Mouse (Mus musculus) CH12.LX (cell line): ENCODE data around the gene Pbx3. TPM values are rescaled to one million over a fixed set of nuclear protein-coding genes. Genes with fewer than 3 reads are reported as not detected.

ENCODE experiments used
- DNase-seq: peaks from one replicate; pipeline ENCODE4 v3.0.0-alpha.2; 2013; ENCODE audit errors: extremely low read depth
- H3K27ac ChIP-seq: 2 replicates; pipeline ENCODE4 v1.5.1; 2012; ENCODE audit warnings: low read depth, mild to moderate bottlenecking, control low read depth, moderate library complexity; ENCODE audit not compliant: insufficient read depth
- H3K27me3 ChIP-seq: replicated peaks from 2 replicates; pipeline ENCODE3; 2012; ENCODE audit warnings: inconsistent platforms
- H3K36me3 ChIP-seq, 2 experiments: replicated peaks in 1 of 2; 2 replicates each; pipeline versions ENCODE3 to v1.6.1; 2012; ENCODE audit warnings: inconsistent platforms in 1 of 2, low read length in 1 of 2, mild to moderate bottlenecking in 1 of 2, mixed read lengths in 1 of 2, moderate library complexity in 1 of 2; ENCODE audit not compliant: control insufficient read depth in 1 of 2, insufficient read depth in 1 of 2
- H3K4me1 ChIP-seq, 2 experiments: 2 replicates each; pipeline ENCODE4 v1.6.1; 2012; ENCODE audit warnings: inconsistent platforms in 1 of 2, moderate library complexity in 1 of 2; ENCODE audit not compliant: insufficient read depth in 2 of 2, control insufficient read depth in 1 of 2
- H3K4me2 ChIP-seq: 2 replicates; pipeline ENCODE4 v1.6.1; 2012; ENCODE audit warnings: low read depth, mild to moderate bottlenecking, control low read depth; ENCODE audit not compliant: poor library complexity, insufficient read depth, severe bottlenecking
- H3K4me3 ChIP-seq, 3 experiments: fragments of 150-350 bp in 1 of 3; sonication (generic) in 1 of 3; replicated peaks in 1 of 3; 2 replicates each; pipeline versions ENCODE3 to v1.5.1; 2011 to 2012; ENCODE audit warnings: low read depth in 2 of 3, low read length in 2 of 3, mild to moderate bottlenecking in 2 of 3, moderate library complexity in 2 of 3, control low read depth in 1 of 3, improper control_type of control experiment in 1 of 3, inconsistent platforms in 1 of 3, mixed read lengths in 1 of 3; ENCODE audit not compliant: poor library complexity in 1 of 3
- H3K79me2 ChIP-seq: replicated peaks from 2 replicates; pipeline ENCODE4 v1.6.1; 2012; ENCODE audit warnings: mild to moderate bottlenecking, moderate library complexity; ENCODE audit not compliant: control insufficient read depth, poor library complexity, insufficient read depth, severe bottlenecking; ENCODE audit errors: extremely low read depth
- H3K9ac ChIP-seq: 2 replicates; pipeline ENCODE4 v1.6.1; 2012; ENCODE audit warnings: low read depth, mild to moderate bottlenecking, control low read depth, moderate library complexity; ENCODE audit not compliant: insufficient read depth
- H3K9me3 ChIP-seq: replicated peaks from 2 replicates; pipeline ENCODE3; 2012; ENCODE audit warnings: low read length, inconsistent platforms, mixed read lengths
- BHLHE40 ChIP-seq: IDR thresholded peaks from 2 replicates; pipeline ENCODE4 v1.6.1; 2011; ENCODE audit warnings: mild to moderate bottlenecking, low read depth, low read length, improper control_type of control experiment
- CHD1 ChIP-seq: IDR thresholded peaks from 2 replicates; pipeline ENCODE4 v1.6.1; 2012; ENCODE audit warnings: low read depth, low read length, improper control_type of control experiment, inconsistent platforms
- HCFC1 ChIP-seq: IDR thresholded peaks from 2 replicates; pipeline ENCODE4 v1.6.1; 2012; ENCODE audit warnings: low read depth, mild to moderate bottlenecking, inconsistent platforms, low read length, improper control_type of control experiment
- JUN ChIP-seq: IDR thresholded peaks from 2 replicates; pipeline ENCODE4 v1.6.1; 2011; ENCODE audit warnings: low read depth, mild to moderate bottlenecking, low read length, improper control_type of control experiment, moderate library complexity; ENCODE audit not compliant: insufficient read depth
- JUND ChIP-seq: conservative IDR thresholded peaks from 2 replicates; pipeline ENCODE4 v1.6.1; 2011; ENCODE audit warnings: low read depth, low read length, improper control_type of control experiment
- MAFK ChIP-seq: IDR thresholded peaks from 2 replicates; pipeline ENCODE4 v1.6.1; 2011; ENCODE audit warnings: low read length, improper control_type of control experiment; ENCODE audit not compliant: insufficient replicate concordance
- MAZ ChIP-seq: IDR thresholded peaks from 2 replicates; pipeline ENCODE4 v1.6.1; 2012; ENCODE audit warnings: low read depth, mild to moderate bottlenecking, inconsistent platforms, low read length, improper control_type of control experiment, moderate library complexity
- MXI1 ChIP-seq: IDR thresholded peaks from 2 replicates; pipeline ENCODE4 v1.6.1; 2011; ENCODE audit warnings: mild to moderate bottlenecking, low read depth, low read length, improper control_type of control experiment
- NELFE ChIP-seq: IDR thresholded peaks from 2 replicates; pipeline ENCODE4 v1.6.1; 2011; ENCODE audit warnings: low read depth, low read length, improper control_type of control experiment
- RAD21 ChIP-seq: IDR thresholded peaks from 2 replicates; pipeline ENCODE4 v1.6.1; 2011; ENCODE audit warnings: low read depth, mild to moderate bottlenecking, low read length, improper control_type of control experiment, moderate library complexity
- SMC3 ChIP-seq: IDR thresholded peaks from 2 replicates; pipeline ENCODE4 v1.6.1; 2011; ENCODE audit warnings: low read depth, low read length, improper control_type of control experiment
- UBTF ChIP-seq: IDR thresholded peaks from 2 replicates; pipeline ENCODE4 v1.6.1; 2012; ENCODE audit warnings: low read depth, mild to moderate bottlenecking, inconsistent platforms, low read length, improper control_type of control experiment, moderate library complexity
- USF2 ChIP-seq: conservative IDR thresholded peaks from 2 replicates; pipeline ENCODE4 v1.6.1; 2011; ENCODE audit warnings: low read depth, low read length, improper control_type of control experiment
- ZC3H11A ChIP-seq: IDR thresholded peaks from 2 replicates; pipeline ENCODE4 v1.6.1; 2012; ENCODE audit warnings: low read depth, mild to moderate bottlenecking, inconsistent platforms, low read length, improper control_type of control experiment
- dilution Hi-C: fragments of 300-500 bp; cut with MboI; formaldehyde crosslinking; loops from 2 replicates; pipeline ENCODE4 v1.14.3; 2020; ENCODE audit warnings: low sequenced_read_pairs; ENCODE audit not compliant: extremely low pct_unique_long_range_greater_than_20kb, extremely low pct_ligation_motif_present
- in situ Hi-C: fragments of 300-500 bp; cut with MboI; formaldehyde crosslinking; loops from 3 replicates; pipeline ENCODE4 v1.14.3; 2019; ENCODE audit warnings: low sequenced_read_pairs, low pct_ligation_motif_present, low pct_unique_long_range_greater_than_20kb, mixed read lengths
- polyA plus RNA-seq: library from polyadenylated mRNA; unstranded; fragments of >175 nt; gene quantifications from 2 replicates; pipeline ENCODE4 v1.2.1, GENCODE M21; 2012; ENCODE audit warnings: low read depth; ENCODE audit not compliant: insufficient read length
- total RNA-seq, 2 experiments: library from RNA; depleted of rRNA; stranded (reverse); fragments of 300-350 nt in 1 of 2; fragments of >200 nt in 1 of 2; gene quantifications; 2 replicates each; pipeline ENCODE4 v1.2.3; 2012 to 2014

Gene Pbx3
- total and polyA plus RNA-seq, 3 experiments: 3.8 to 8.1 (median 5.9) TPM

DNA sequence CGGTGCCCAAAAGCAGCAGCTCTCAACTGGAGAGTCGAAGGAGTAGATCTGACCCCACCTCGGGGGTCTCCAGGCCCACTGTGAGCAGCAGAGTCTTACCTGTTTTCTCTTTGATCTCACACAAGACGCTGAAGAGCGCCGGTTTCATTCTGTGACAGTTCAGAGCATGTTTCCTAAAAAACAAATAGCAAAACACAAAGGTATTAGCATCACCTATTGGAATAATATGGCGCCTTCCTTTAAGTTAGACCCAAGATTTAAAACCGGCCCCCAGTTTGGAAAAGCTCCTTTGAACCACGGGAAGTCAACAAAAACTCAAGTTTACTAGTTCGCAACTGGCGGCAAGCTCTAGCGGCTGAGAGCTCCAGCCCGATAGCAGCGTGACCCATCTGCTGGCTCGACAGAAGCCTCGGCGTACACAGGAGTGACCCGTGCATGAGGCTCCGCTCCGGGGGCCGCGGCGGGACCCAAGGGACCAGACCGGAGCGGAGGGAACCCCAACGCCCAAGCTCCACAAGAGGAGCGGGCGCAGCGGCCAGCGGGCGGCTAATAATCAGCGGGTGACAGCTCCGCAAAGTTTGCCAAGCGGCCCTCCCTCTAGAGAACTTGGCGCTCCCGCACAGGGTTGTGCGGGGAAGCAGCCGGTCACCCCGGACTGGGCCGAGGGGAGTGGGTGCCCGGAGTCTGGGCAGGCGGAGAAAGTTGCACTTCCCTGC lies 2.1 kb downstream of the Pbx3 start:
- peaks cover 10% of the 10 kb centered on the region for H3K27me3 ChIP-seq
- dilution Hi-C loops: no loop called here

GRCm38 (mm10) chr2:34370349-34370724 lies 2.6 kb downstream of the Pbx3 start:
- H3K9ac ChIP-seq: peak overlapping the region; percentile 92; the same call in 1 of the 2 replicates
- in situ Hi-C loops: no loop called here
- DNase-seq: no peak
- H3K36me3 ChIP-seq: no peaks in the 10 kb centered on the region
- H3K79me2 ChIP-seq: no peaks in the 10 kb centered on the region
- H3K9me3 ChIP-seq: no peaks in the 10 kb centered on the region
- no peak overlapping the region for H3K27ac ChIP-seq
- peaks cover 10% of the 10 kb centered on the region for H3K27me3 ChIP-seq
- 0 out of 2 replicates have a peak, but pooled peaks have one; percentile 30 for TF ChIP-seq MAFK
- no peak for TF ChIP-seq CHD1
- H3K4me2 ChIP-seq: peak overlapping the region; percentile 89
- dilution Hi-C loops: no loop called here
- peaks cover 5 to 10% of the 10 kb centered on the region in 2 experiments for H3K4me1 ChIP-seq
- H3K4me3 ChIP-seq: peak overlapping the region in 2 of 3 experiments; percentile 69 to 83

More for the DNA sequence above, 2.1 kb downstream of the Pbx3 start:
- peak overlapping the region; percentile 89 for H3K4me2 ChIP-seq
- no peaks in the 10 kb centered on the region for H3K9me3 ChIP-seq
- no peaks in the 10 kb centered on the region for H3K36me3 ChIP-seq
- no peak overlapping the region for H3K27ac ChIP-seq
- peaks cover 5 to 10% of the 10 kb centered on the region in 2 experiments for H3K4me1 ChIP-seq
- H3K9ac ChIP-seq: peak overlapping the region; percentile 92
- no peak for DNase-seq
- peak overlapping the region; percentile 69 to 83 (median 73) for H3K4me3 ChIP-seq
- in situ Hi-C loops: no loop called here
- TF ChIP-seq HCFC1 (no peak), JUND (no peak), NELFE (no peak), ZC3H11A (no peak), USF2 (no peak), SMC3 (no peak), MXI1 (peak; percentile 62; the same call in 1 of the 2 replicates), UBTF (peak; percentile 69), BHLHE40 (no peak)
- no peaks in the 10 kb centered on the region for H3K79me2 ChIP-seq

DNA sequence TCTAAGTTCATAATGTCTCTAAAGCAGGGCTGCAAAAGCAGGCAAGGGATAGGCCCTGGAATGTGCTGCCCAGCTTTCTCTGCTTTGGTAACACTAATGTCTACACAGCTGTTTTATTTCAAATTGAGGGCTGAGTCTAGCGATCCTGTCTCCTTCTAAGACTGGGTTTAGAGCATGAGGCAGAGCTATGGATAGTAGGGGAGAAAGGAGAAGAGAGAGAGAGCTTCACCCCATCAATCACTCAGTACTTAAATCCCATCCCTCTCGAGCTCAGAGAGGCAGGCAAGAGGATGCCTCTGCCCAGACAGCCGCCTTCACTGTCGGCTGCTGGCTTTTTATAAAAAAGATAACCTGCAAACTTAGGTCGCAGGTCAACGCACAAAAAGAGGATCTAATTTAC lies 4.5 kb downstream of the Pbx3 start:
- Histone ChIP-seq H3K9ac (no peak overlapping the region), H3K79me2 (no peaks in the 10 kb centered on the region), H3K4me3 (no peak overlapping the region), H3K9me3 (no peaks in the 10 kb centered on the region), H3K27ac (no peak overlapping the region), H3K4me1 (peaks cover 5 to 15% of the 10 kb centered on the region in 2 experiments), H3K4me2 (no peak overlapping the region; the same call in 1 of the 2 replicates), H3K36me3 (no peaks in the 10 kb centered on the region), H3K27me3 (peaks cover 3% of the 10 kb centered on the region)
- no peak for TF ChIP-seq RAD21
- no peak for TF ChIP-seq MAZ
- TF ChIP-seq NELFE: no peak
- TF ChIP-seq JUN: no peak
- TF ChIP-seq ZC3H11A: no peak
- dilution Hi-C loops (no loop called here), in situ Hi-C loops (no loop called here)
- no peak for DNase-seq
